Comparison of ENCODE assay signal across 13 mouse cellular contexts in the genomic region with DNA sequence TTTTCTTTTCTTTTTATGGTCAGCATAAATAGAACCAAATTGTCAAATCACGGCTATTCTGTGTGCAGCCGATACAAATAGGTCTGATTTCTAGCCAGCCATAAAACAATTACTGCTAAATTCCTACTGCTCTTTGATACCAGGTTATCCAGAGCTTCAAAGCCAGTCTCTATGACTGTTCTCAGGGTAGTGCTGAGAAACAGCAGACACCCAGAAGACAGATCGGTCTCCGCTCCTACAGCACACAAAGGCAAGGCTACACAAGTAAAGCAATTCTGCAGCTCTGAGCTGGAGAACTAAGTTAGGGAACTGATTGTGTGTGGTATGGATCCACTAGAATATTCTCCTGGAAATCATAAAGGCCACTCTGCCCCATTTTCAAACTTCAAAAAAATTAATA. TPM values are rescaled to one million over a fixed set of nuclear protein-coding genes. Genes with fewer than 3 reads are reported as not detected.
DNase-seq lines count a peak whose midpoint lies in the region; ATAC-seq and TF ChIP-seq lines count a peak whose summit lies in the region.
"Had no signal": no experiment of that assay in that cellular context is flagged by ENCODE, and none has a peak within 500 bp of the region (broad histone marks: within the 10 kb centered on the region; RNA-seq: fewer than 3 reads in every experiment).

No protein-coding gene starts in this region.

- no peaks in the 10 kb centered on the region for H3K36me3 ChIP-seq in heart, embryonic 14.5 days (ENCODE audit: control insufficient read depth, insufficient read depth, low read length)
- 0 out of 2 replicates have a peak, but pooled peaks cover 2% of the 10 kb centered on the region for H3K36me3 ChIP-seq in neural tube, embryonic 12.5 days
- no peaks in the 10 kb centered on the region for H3K36me3 ChIP-seq in intestine, postnatal 0 days (ENCODE audit: control insufficient read depth, insufficient read depth)

- 0 out of 4 replicates have a peak overlapping the region, but pooled peaks of 1 of the 2 experiments have one; percentile 33 for H3K27ac ChIP-seq in heart, embryonic 14.5 days (replicated peaks in 1 of 2; ENCODE audit: control insufficient read depth in 1 of 2, insufficient read depth in 1 of 2, low read depth in 2 of 2, low read length in 2 of 2)
- H3K27ac ChIP-seq in neural tube, embryonic 12.5 days = no peak overlapping the region
- no peak overlapping the region for H3K27ac ChIP-seq in intestine, postnatal 0 days (ENCODE audit: low read depth, low read length)
- H3K27ac ChIP-seq: gastrocnemius, adult 2 months; hindbrain, embryonic 14.5 days had no signal

- peak overlapping the region; percentile 46 for H3K4me2 ChIP-seq in heart, embryonic 14.5 days (ENCODE audit: low read length)
- 0 out of 2 replicates have a peak overlapping the region, but pooled peaks have one; percentile 3 for H3K4me2 ChIP-seq in neural tube, embryonic 12.5 days (replicated peaks)
- H3K4me2 ChIP-seq in intestine, postnatal 0 days (replicated peaks; ENCODE audit: low read depth) = peak overlapping the region; percentile 37
- H3K4me2 ChIP-seq: hindbrain, embryonic 14.5 days; lung, embryonic 14.5 days had no signal

- no peak overlapping the region for H3K9ac ChIP-seq in heart, embryonic 14.5 days (ENCODE audit: low read length)
- H3K9ac ChIP-seq in neural tube, embryonic 12.5 days = no peak overlapping the region
- H3K9ac ChIP-seq in intestine, postnatal 0 days (ENCODE audit: low read depth, low read length) = no peak overlapping the region
- H3K9ac ChIP-seq: hindbrain, embryonic 14.5 days; lung, embryonic 14.5 days had no signal

- TF ChIP-seq CTCF in intestine, postnatal 0 days (IDR thresholded peaks at IDR 0.05; ENCODE audit: low read depth) = no peak

- H3K4me3 ChIP-seq in heart, embryonic 14.5 days (ENCODE audit: control insufficient read depth in 1 of 2, insufficient read depth in 1 of 2, low read depth in 1 of 2, low read length in 2 of 2) = no peak overlapping the region
- H3K4me3 ChIP-seq in neural tube, embryonic 12.5 days = no peak overlapping the region
- H3K4me3 ChIP-seq in intestine, postnatal 0 days (ENCODE audit: low read depth, low read length) = no peak overlapping the region
- H3K4me3 ChIP-seq: gastrocnemius, adult 2 months had no signal

- no peak for ATAC-seq in heart, embryonic 14.5 days (ENCODE audit: insufficient number of reproducible peaks, insufficient read depth, low FRiP score, low read depth)
- peak; percentile 63; the same call in 1 of the 2 replicates for ATAC-seq in neural tube, embryonic 12.5 days (ENCODE audit: low FRiP score, low read depth)
- no peak for ATAC-seq in intestine, postnatal 0 days

- no peaks in the 10 kb centered on the region for H3K27me3 ChIP-seq in heart, embryonic 14.5 days (ENCODE audit: control insufficient read depth, insufficient read depth, low read length)
- no peaks in the 10 kb centered on the region for H3K27me3 ChIP-seq in neural tube, embryonic 12.5 days (replicated peaks)
- no peaks in the 10 kb centered on the region for H3K27me3 ChIP-seq in intestine, postnatal 0 days (replicated peaks; ENCODE audit: control insufficient read depth, insufficient read depth, low read length)

- peaks cover 12 to 53% of the 10 kb centered on the region in 2 experiments for H3K4me1 ChIP-seq in heart, embryonic 14.5 days (ENCODE audit: control insufficient read depth in 2 of 2, insufficient read depth in 2 of 2, low read length in 2 of 2)
- peaks cover 46% of the 10 kb centered on the region for H3K4me1 ChIP-seq in neural tube, embryonic 12.5 days
- H3K4me1 ChIP-seq in intestine, postnatal 0 days (replicated peaks; ENCODE audit: control insufficient read depth, insufficient read depth, low read length) = 0 out of 2 replicates have a peak, but pooled peaks cover 8% of the 10 kb centered on the region

- DNase-seq in heart, postnatal 4 days = no peak
- DNase-seq in neural tube, embryonic 10.5 days (ENCODE audit: extremely low spot score, low spot score) = no peak
- DNase-seq in right cerebral cortex, adult 2 months (ENCODE audit: low spot score in 2 of 2) = no peak
- no peak for DNase-seq in retina, embryonic 14.5 days (ENCODE audit: low spot score)
- DNase-seq: cerebellum, adult 9-11 months; gastrocnemius, adult 2 months; kidney, postnatal 10 days; lung, embryonic 14.5 days; thymus, adult 2 months had no signal

- H3K9me3 ChIP-seq in heart, embryonic 14.5 days (ENCODE audit: control insufficient read depth, low read length) = no peaks in the 10 kb centered on the region
- no peaks in the 10 kb centered on the region for H3K9me3 ChIP-seq in neural tube, embryonic 12.5 days
- no peaks in the 10 kb centered on the region for H3K9me3 ChIP-seq in intestine, postnatal 0 days (ENCODE audit: control insufficient read depth)

- 25% methylated on average over 4 of the region's 4 CpGs for WGBS in heart, embryonic 14.5 days
- WGBS in neural tube, embryonic 12.5 days = 17% methylated on average over 4 of the region's 4 CpGs
- 26% methylated on average over 4 of the region's 4 CpGs for WGBS in intestine, postnatal 0 days

RNA-seq across cellular contexts. Expression of a gene that starts 20.4 kb away (rescaled TPM):
- polyA plus RNA-seq in heart, embryonic 14.5 days (2014; fragmentation: Nextera tagmentation; extraction: Ambion mirVana) = 26.7 and 33.0 TPM in 2 replicates
- total RNA-seq in heart, postnatal 4 days (2021) = 10 to 100 TPM; 14.0 to 17.7 TPM
- polyA plus RNA-seq in neural tube, embryonic 12.5 days (2016; fragmentation: Nextera tagmentation; extraction: Ambion mirVana) = 76.3 and 90.5 TPM in 2 replicates
- 17.5 and 20.0 TPM in 2 replicates for polyA plus RNA-seq in intestine, postnatal 0 days (2015; fragmentation: Nextera tagmentation; extraction: Ambion mirVana)
